Mouse (Mus musculus) adrenal gland, postnatal 14 days (tissue): ENCODE measurements around the gene Sft2d1. TPM values are rescaled to one million over a fixed set of nuclear protein-coding genes. Genes with fewer than 3 reads are reported as not detected.
"Not testable (repeated sequence)": the region's sequence is repeated elsewhere in the genome, so short reads cannot be mapped to it uniquely, and the experiment has no call there.

Experiments
- DNase-seq: peaks from one replicate; pipeline ENCODE4 v3.0.0; 2021; ENCODE audit warnings: mixed read lengths
- total RNA-seq: library from RNA; stranded (reverse); gene quantifications from 2 replicates; pipeline ENCODE4 v1.2.3, GENCODE M21; 2021

Sft2d1 gene
- total RNA-seq, 1 experiment from 2014 or later, result 37.7 TPM

GRCm38 (mm10) chr17:8302772-8303438, 8.0 kb upstream of the Sft2d1 start:
- DNase-seq, result no peak

DNA sequence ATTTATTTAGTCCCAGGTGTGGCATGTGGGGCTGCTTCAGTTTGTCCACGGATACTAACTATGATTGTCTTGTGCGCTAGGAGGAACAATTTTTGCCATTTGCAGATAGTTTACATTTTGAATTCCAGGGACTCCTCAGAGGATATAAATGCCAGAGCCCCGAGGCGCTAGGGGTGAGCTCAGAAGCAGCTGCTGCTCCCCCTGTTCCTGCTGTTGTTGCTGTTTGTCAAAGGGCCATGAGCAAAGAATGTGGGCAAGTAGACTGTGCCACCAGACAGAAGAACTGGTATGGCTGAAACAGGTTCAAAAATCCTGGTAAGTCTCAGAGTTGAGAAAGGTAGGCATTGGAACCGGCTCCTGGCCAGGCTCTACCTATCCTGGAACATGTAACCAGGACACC, 7.2 kb upstream of the Sft2d1 start:
- no peak for DNase-seq

DNA sequence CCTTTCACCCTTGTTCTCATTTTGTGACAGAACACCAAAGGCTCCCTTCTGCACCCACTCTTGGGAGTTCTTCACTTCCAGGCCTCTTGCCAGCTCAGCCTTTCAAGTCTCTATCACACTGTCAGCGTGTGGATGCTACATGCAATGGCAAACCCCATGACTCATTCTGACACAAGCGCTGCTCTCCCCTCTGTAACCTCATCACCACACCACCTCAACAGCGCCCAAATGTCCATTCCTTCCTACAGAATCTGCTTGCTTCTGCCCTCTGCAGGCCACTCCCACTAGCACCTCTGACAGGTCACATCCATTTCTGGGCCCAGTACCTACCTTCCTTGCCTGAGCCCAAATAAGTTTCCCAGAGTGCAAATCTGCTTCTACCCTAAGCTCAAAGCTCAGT, 5.1 kb upstream of the Sft2d1 start:
- peak; percentile 40 for DNase-seq

DNA sequence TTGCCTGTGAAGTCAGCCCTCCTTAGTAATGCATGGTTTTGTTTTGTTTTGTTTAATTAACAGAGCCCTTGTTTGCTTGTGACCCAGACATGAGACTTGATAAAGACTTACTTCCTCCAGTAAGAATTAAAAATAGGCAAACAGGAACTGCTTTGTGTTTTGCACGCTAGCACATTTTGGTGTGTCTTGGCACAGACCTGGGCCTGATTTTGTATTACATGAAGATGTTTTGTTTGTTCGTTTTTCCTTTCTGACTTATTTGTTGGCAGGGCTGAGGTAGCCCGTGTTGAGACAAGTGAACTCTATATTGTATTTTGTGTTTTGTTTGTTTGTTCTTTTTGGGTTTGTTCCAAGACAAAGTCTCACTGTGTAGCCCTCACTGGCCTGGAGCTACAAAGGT, 849 bp downstream of the Sft2d1 start:
- DNase-seq, result no peak

- no peak for DNase-seq
Observed at GRCm38 (mm10) chr17:8313976-8314375, 3.1 kb downstream of the Sft2d1 start.

DNA sequence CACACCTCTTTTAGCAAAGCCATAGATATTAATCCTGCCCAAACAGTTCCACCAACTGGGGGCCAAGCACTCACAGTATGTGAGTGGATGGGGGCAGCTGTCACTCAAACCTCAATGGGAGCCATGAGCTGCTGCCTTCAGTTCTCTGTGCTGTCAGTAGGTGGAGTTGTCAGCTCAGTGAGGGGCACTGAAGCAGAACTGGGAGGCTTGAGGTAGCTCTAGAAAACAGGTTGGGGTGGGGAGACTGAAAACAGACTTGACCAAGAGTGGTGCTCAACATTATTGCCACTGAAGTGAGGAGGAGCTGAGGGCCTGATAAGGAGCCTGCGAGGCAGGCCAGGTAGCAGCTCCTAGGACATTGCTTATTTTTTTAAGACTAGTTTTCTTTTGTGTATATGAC, 5.3 kb downstream of the Sft2d1 start:
- no peak for DNase-seq

DNA sequence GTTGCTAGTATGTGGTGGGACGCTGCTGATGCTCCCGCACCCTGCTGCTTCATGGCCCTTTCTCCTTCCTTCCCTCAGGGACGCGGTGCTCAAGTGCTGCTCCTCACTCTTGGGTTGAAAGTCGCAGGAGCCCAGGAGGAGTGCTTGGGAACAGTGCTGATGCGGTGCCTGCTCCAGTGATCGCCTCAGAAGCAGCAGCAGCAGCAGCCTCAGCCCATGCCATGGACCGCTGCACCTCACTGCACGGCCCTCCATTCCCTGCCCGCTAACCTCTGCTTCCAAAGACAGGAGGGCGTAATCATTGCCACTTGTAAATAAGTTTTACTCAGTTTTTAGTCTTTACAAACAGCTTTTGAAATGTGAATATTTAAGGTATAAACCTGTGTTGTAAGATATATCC, 16.0 kb downstream of the Sft2d1 start:
- DNase-seq, result not testable (repeated sequence)

DNA sequence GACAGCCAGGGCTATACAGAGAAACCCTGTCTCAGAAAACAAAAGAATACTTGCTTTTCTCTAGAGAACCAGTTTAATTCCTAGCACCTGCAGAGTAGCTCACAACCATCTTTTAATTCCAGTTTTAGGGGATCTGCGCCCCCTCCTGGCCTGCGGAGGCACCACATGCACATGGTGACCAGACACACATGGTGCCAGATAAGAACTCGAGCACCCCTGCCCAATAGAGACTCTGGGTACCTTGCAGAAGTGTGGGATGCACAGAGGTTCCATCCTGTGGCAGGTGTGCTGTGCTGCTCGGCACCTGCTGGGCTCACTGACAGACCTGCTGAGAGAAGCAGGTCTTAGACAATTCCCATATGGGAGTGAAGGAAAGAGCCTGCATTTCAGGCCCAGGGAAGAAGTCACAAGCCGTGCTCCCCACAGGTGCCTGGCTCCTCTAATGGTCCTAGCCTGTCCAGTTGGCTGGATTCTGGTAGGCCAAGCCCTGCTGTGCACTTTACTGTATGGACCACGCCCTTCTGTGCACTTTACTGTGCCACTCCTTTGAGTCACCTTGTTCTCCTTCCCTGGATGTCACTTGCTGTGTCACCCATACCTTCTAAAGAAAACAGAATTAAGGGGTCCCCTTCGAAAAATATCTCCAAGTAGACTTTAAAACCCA, 17.7 kb downstream of the Sft2d1 start:
- no peak for DNase-seq

GRCm38 (mm10) chr17:8330602-8331001, 19.7 kb downstream of the Sft2d1 start:
- DNase-seq, result no peak

- DNase-seq, result not testable (repeated sequence)
Observed at GRCm38 (mm10) chr17:8337159-8337558, 26.3 kb downstream of the Sft2d1 start, which contains the start of gene Prr18. Gene Prr18, plus strand, starts transcription at chr17:8337459.

DNA sequence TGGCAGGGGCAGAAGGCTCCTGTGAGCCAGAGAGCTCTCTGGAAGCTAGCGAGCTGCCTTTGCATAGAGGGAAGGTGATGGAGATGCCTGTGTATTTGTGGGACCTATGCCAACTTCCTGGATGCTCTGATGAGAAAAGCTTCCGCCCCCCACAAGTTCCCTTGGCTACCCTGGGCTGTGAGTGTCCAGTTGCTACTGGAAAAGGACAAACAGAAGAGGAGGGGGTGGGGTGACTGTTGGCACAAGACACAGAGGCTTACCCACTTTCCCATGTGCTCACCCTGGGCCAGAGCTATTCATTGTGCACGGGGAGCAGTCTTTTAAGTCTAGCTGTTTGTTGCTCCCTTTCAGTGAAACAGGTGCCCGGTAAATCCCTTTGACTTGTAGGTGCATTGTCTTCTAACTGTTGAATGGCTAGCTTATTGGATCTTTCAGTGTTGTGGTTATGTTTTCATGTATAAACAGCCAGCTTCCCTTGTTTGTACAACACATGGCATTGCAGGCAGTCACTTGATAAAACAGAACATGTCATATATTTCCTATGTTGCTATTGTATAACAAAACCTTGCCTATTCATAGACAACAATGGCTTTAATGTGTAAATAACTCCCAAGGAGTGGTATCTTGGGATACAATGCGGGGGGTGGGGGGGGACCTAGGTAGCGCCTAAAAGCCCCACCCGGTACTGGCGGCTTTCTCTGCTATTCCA, 28.9 kb downstream of the Sft2d1 start:
- no peak for DNase-seq

DNA sequence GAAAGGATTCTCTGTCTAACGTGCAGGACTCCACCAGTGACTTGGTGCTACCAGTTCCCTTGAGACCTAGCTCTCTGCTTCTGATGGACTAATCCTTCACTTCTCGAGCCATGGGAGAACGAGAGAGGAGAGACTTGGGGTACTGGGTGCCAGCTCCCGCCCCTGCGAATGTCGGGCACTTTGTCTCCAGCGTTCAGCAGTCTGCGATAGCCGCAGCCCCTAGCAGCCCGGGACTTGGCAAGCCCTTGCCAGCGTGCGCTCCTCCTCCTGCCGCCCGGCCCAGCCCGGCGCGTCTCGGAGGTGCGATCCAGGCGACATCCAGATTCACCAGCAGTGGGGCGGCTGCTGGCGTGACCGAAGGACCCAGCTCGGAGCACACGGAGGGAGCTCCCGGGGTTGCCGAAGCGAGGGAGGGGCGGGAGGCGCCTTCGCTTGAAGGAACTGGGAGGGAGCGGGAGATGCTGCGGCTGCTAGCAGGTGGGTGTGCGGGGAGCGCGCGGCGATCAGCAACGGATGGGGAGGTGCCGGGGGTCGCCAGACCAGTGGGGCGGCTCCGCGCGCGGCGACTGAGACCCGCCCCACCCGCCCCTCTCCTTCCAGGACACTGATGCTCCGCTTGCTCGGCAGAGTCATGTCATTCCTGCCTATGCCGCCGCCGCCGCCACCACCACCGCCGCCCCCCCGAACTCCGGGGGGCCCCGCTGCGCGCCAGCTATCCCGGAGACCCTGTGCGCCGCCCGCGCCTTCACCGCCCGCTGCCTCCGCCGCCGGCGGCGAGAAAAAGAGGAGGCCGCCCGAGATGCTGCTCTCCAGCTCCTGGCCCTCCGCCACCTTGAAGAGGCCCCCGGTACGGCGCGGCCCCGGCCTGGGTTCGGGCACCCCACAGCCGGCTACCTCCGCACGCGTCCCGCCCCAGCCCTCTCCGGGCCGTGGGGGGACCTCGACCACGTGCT, 29.8 kb downstream of the Sft2d1 start:
- DNase-seq, result peak; percentile 40

DNA sequence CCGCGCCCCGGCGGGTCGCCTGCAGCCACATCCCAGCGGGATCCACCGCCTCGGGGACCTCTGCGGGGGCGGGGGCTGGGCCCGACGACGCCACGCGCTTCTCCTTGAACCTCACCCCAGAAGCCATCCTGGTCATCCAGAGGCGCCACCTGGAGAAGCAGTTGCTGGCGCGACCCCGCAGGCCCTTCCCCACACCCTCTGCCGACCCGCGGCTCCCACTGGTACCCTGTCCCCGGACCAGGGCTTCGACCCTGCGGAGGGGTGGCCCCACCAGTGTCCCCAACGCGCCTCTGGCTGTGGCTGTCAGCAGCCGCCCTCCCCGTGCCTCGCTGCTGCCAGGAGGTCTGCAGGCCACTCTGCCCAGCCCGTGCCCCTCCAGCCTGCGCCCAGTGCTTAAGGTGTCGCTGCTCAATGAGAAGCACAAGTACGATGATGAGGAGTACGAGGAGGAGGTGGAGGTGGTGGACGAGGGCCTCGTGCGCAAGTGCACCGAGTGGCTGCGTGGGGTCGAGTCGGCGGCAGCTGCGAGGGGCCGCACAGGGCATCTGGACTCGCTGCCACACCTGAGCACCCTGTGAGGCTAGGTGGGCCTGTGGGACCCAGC, 30.6 kb downstream of the Sft2d1 start:
- no peak for DNase-seq

- no peak for DNase-seq
Observed at GRCm38 (mm10) chr17:8342706-8343105, 31.8 kb downstream of the Sft2d1 start.

DNA sequence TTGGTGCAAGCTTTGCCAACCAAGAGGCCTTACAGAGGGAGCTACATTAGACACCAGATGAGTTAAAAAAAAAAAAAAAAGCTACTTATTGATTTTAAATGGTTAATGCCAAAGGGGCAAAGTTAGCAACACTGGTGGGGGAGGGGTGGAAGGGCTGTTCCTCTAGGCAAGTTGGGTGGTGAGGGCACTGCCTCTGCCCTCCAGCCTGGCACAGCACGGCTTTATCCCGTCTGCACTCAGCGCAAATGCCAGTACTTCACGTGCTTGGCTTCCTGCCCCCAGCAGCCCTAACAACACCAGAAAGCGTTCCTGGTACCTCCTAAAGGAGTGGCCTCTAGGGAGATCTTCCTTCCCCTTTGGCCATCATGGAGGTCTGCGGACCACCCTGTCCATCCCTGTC, 32.5 kb downstream of the Sft2d1 start:
- DNase-seq, result no peak

GRCm38 (mm10) chr17:8347765-8348285, 36.9 kb downstream of the Sft2d1 start:
- DNase-seq, result no peak

- DNase-seq, result no peak
Observed at GRCm38 (mm10) chr17:8348941-8349340, 38.0 kb downstream of the Sft2d1 start.

GRCm38 (mm10) chr17:8351088-8351487, 40.2 kb downstream of the Sft2d1 start:
- DNase-seq, result no peak

GRCm38 (mm10) chr17:8355692-8356091, 44.8 kb downstream of the Sft2d1 start, which contains the start of gene T2:
Gene T2, plus strand, starts transcription at chr17:8355992.
- no peak for DNase-seq

DNA sequence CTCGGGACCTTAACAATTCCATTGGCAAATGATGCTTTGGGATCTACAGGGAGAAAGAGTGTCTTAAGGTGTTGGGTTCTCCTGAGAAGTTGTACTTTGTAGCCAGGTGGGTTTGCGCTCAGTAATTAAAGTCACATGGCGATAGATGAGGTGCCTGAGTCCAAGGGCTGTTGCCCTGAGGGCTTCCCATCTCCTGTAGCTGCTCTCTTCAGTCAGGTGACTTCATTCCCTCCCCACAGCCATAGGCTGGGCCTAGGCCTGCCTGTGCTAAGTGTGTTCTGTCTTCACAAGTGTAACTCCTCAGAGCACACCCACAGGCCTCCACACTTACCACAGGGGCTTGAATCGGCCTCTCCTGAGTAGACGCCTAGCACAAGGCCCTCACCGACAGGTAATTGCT, 46.6 kb downstream of the Sft2d1 start:
- no peak for DNase-seq

GRCm38 (mm10) chr17:8360876-8361275, 50.0 kb downstream of the Sft2d1 start:
- DNase-seq, result no peak
